Mouse (Mus musculus) hindbrain, embryonic 13.5 days (tissue): ENCODE results near the gene Noto. TPM values are rescaled to one million over a fixed set of nuclear protein-coding genes. Genes with fewer than 3 reads are reported as not detected.
A peak's percentile ranks its signal among the peaks of the same experiment; 100 is the strongest.

Source experiments
- ATAC-seq: fragments of 200-750 bp; cut with Nextera tagmentation; 2 replicates; pipeline ENCODE4 v1.8.0; 2017; ENCODE audit warnings: moderate TSS enrichment; ENCODE audit not compliant: low FRiP score
- H3K27ac ChIP-seq: fragments of 300-500 bp; sonication (generic); 2 replicates; pipeline ENCODE4 v1.5.1; 2015; ENCODE audit warnings: inconsistent platforms, mild to moderate bottlenecking, moderate library complexity
- H3K27me3 ChIP-seq: fragments of 300-500 bp; sonication (generic); 2 replicates; pipeline ENCODE4 v1.6.1; 2015; ENCODE audit warnings: mild to moderate bottlenecking, inconsistent platforms
- H3K36me3 ChIP-seq: fragments of 300-500 bp; sonication (generic); 2 replicates; pipeline ENCODE4 v1.6.1; 2015; ENCODE audit warnings: mild to moderate bottlenecking, inconsistent platforms
- H3K4me1 ChIP-seq: fragments of 300-500 bp; sonication (generic); replicated peaks from 2 replicates; pipeline ENCODE4 v1.6.1; 2015; ENCODE audit warnings: inconsistent platforms
- H3K4me2 ChIP-seq: fragments of 300-500 bp; sonication (generic); 2 replicates; pipeline ENCODE4 v1.6.1; 2015; ENCODE audit warnings: inconsistent platforms, mild to moderate bottlenecking, moderate library complexity
- H3K4me3 ChIP-seq: fragments of 300-500 bp; sonication (generic); 2 replicates; pipeline ENCODE4 v1.5.1; 2015; ENCODE audit warnings: mild to moderate bottlenecking, inconsistent platforms
- H3K9ac ChIP-seq: fragments of 300-500 bp; sonication (generic); 2 replicates; pipeline ENCODE4 v1.6.1; 2015; ENCODE audit warnings: mild to moderate bottlenecking, inconsistent platforms
- H3K9me3 ChIP-seq: fragments of 300-500 bp; sonication (generic); 2 replicates; pipeline ENCODE4 v1.6.1; 2016; ENCODE audit warnings: inconsistent platforms
- WGBS: fragments of 180-500 bp; shearing (Covaris S2); methylation state at CpG from one replicate; pipeline ENCODE4 v1.1.7; 2015; 5-methylcytosine and 5-hydroxymethylcytosine counted together
- polyA plus RNA-seq: library from polyadenylated mRNA; unstranded; fragments of >200 nt; fragmentation: Nextera tagmentation; extraction: Ambion mirVana; gene quantifications from 2 replicates; pipeline ENCODE4 v1.2.1, GENCODE M21; 2015

Gene Noto
- polyA plus RNA-seq, 1 experiment from 2014 or later = not detected

GRCm38 (mm10) chr6:85452411-85452665 is 28.7 kb downstream of the Noto start:
- Histone ChIP-seq H3K27me3 (no peaks in the 10 kb centered on the region), H3K4me1 (peaks cover 54% of the 10 kb centered on the region), H3K9ac (peak overlapping the region; percentile 83), H3K4me2 (peak overlapping the region; percentile 89), H3K36me3 (peaks cover 2% of the 10 kb centered on the region), H3K27ac (peak overlapping the region; percentile 95), H3K4me3 (peak overlapping the region; percentile 56), H3K9me3 (no peaks in the 10 kb centered on the region)
- under 1% methylated on average over 15 of the region's 15 CpGs for WGBS
- ATAC-seq = no peak

DNA sequence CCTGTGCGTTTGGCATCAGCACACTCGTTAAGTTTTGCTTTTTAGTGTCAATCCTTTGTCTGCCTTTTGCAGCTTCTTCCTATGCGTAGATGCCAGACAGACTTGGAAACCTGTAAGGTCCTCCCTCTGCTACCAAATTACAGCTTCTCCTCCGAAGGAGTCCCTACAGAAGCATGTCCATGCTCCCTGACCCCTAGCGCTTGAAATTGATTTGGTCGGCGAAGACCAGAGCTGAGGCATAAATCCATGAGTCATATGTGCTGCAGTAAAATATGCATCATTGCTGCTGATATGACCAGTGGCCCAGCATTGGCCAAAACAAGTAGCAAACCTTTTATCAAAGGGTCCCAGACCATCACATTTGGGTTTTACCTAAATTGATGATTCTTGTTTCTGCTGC is 29.1 kb downstream of the Noto start:
- no peaks in the 10 kb centered on the region for H3K27me3 ChIP-seq
- H3K9ac ChIP-seq = peak overlapping the region; percentile 83
- H3K9me3 ChIP-seq = no peaks in the 10 kb centered on the region
- H3K36me3 ChIP-seq = no peaks in the 10 kb centered on the region
- WGBS = 12% methylated on average over 7 of the region's 7 CpGs
- peak overlapping the region; percentile 56 for H3K4me3 ChIP-seq
- H3K4me2 ChIP-seq = peak overlapping the region; percentile 89
- H3K4me1 ChIP-seq = peaks cover 58% of the 10 kb centered on the region
- peak overlapping the region; percentile 95 for H3K27ac ChIP-seq
- ATAC-seq = no peak

DNA sequence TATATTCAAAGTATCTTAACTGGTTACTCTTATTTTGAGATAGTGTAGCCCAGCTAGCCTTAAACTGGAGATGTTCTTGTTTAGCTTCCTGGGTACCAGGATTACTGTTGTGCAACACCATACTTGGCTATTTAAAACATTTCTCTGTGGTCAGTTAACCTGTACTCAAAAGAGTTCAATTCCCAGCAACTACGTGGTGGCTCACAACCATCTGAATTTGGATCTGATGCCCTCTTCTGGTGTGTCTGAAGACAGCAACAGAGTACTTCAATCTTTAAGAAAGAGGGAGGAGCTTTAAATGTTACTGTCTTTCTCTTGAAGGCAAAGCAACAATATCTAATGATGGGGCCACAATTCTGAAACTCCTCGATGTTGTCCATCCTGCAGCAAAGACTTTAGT is 35.9 kb downstream of the Noto start:
- no peaks in the 10 kb centered on the region for H3K9me3 ChIP-seq
- no peak overlapping the region for H3K4me3 ChIP-seq
- no peaks in the 10 kb centered on the region for H3K27me3 ChIP-seq
- H3K4me1 ChIP-seq = peaks cover 40% of the 10 kb centered on the region
- 95% methylated on average over 2 of the region's 2 CpGs for WGBS
- no peak overlapping the region for H3K9ac ChIP-seq
- no peak overlapping the region for H3K4me2 ChIP-seq
- no peak overlapping the region for H3K27ac ChIP-seq
- no peak for ATAC-seq
- H3K36me3 ChIP-seq = peaks cover 57% of the 10 kb centered on the region

DNA sequence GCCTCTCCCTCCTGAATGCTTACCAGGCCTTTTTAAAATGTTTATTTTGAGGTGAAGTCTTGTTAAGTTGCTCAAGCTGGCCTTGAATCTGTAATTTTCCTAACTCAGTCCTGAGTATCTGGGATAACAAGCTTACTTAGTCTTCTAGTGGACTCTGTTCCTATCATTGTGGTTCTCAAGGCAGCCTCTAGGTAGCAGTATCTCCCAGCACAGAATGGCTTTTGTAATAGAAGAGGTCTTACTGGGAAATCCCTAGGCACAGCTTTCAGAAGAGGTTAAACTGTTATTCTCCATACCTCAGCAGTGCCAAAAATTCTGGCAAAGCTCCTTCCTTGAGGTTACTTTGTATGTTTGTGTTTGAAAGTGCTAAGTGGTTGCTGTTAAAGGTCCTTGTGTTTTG is 41.7 kb downstream of the Noto start:
- Histone ChIP-seq H3K4me1 (no peaks in the 10 kb centered on the region), H3K27ac (no peak overlapping the region), H3K9me3 (no peaks in the 10 kb centered on the region), H3K4me3 (no peak overlapping the region), H3K27me3 (no peaks in the 10 kb centered on the region), H3K36me3 (peaks cover 99% of the 10 kb centered on the region), H3K4me2 (no peak overlapping the region), H3K9ac (no peak overlapping the region)
- no peak for ATAC-seq

GRCm38 (mm10) chr6:85469660-85470430 is 46.2 kb downstream of the Noto start:
- Histone ChIP-seq H3K27me3 (0 out of 2 replicates have a peak, but pooled peaks cover 4% of the 10 kb centered on the region), H3K27ac (no peak overlapping the region), H3K36me3 (peaks cover 98% of the 10 kb centered on the region), H3K9ac (no peak overlapping the region), H3K4me3 (no peak overlapping the region), H3K4me2 (no peak overlapping the region), H3K4me1 (no peaks in the 10 kb centered on the region), H3K9me3 (no peaks in the 10 kb centered on the region)
- 80% methylated on average over 5 of the region's 5 CpGs for WGBS
- 0 out of 2 replicates have a peak, but pooled peaks have one; percentile 40 for ATAC-seq

- H3K4me3 ChIP-seq = no peak overlapping the region
- no peak overlapping the region for H3K9ac ChIP-seq
- no peaks in the 10 kb centered on the region for H3K9me3 ChIP-seq
- 59% methylated on average over 8 of the region's 8 CpGs for WGBS
- no peak overlapping the region for H3K27ac ChIP-seq
- H3K4me2 ChIP-seq = no peak overlapping the region
- H3K27me3 ChIP-seq = 0 out of 2 replicates have a peak, but pooled peaks cover 4% of the 10 kb centered on the region
- no peaks in the 10 kb centered on the region for H3K4me1 ChIP-seq
- peaks cover 83% of the 10 kb centered on the region for H3K36me3 ChIP-seq
- ATAC-seq = no peak
These were observed 48.3 kb downstream of the Noto start for GRCm38 (mm10) chr6:85471962-85472361.

GRCm38 (mm10) chr6:85472542-85472941 is 48.9 kb downstream of the Noto start:
- Histone ChIP-seq H3K36me3 (peaks cover 81% of the 10 kb centered on the region), H3K4me3 (no peak overlapping the region), H3K27ac (no peak overlapping the region), H3K27me3 (peaks cover 6% of the 10 kb centered on the region; the same call in 1 of the 2 replicates), H3K9ac (no peak overlapping the region), H3K4me1 (no peaks in the 10 kb centered on the region), H3K4me2 (no peak overlapping the region), H3K9me3 (no peaks in the 10 kb centered on the region)
- WGBS = 56% methylated on average over 5 of the region's 5 CpGs
- ATAC-seq = no peak

DNA sequence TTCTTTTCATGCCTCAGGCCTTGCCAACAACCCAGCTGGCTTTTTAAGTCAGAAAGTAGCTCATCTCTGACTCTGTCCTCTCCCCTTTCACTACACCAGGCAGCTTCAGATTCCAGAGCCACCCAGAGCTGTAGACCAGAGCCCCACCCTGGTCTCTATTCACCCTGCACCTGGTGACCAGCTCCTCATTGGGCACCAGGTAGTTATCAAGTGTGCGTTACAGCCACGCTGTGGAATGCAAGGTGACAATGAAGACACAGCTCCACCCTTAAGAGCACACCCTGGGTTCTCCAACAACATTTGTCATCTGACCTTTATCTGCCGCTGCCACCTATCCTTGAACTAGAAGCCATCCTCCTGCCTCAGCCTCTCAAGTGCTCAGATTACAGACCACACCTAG is 51.9 kb downstream of the Noto start:
- no peaks in the 10 kb centered on the region for H3K9me3 ChIP-seq
- H3K27me3 ChIP-seq = peaks cover 29% of the 10 kb centered on the region
- H3K4me3 ChIP-seq = no peak overlapping the region
- no peak overlapping the region for H3K9ac ChIP-seq
- H3K4me1 ChIP-seq = 0 out of 2 replicates have a peak, but pooled peaks cover 4% of the 10 kb centered on the region
- peaks cover 71% of the 10 kb centered on the region for H3K36me3 ChIP-seq
- no peak overlapping the region for H3K4me2 ChIP-seq
- ATAC-seq = no peak
- WGBS = 91% methylated on average over 3 of the region's 3 CpGs
- H3K27ac ChIP-seq = no peak overlapping the region

DNA sequence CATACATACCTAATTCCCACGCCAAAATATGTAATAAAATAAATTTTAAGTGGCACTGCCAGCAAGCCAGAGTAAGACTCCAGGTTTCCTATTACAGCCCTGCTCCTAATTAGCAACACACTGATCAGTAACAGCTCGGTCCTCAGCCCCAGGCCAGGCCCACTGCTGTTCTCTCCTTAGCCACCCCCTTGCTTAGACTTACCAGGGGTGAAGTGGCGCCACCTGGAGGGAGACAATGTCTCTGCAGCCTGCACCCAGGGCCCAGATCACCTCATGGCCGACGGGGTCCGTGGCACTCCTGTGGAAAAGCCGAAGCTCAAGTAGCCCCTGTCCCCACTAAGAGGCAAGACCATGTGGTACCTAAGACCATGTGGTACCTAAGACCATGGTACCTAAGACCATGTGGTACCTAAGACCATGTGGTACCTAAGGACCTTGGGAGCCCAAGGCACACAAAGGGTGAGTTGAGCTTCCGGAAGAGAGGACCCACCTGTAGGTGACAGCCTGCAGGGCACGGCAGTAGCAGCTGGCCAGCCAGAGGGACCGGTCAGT is 53.8 kb downstream of the Noto start:
- no peak for ATAC-seq
- H3K27ac ChIP-seq = no peak overlapping the region
- no peak overlapping the region for H3K9ac ChIP-seq
- 39% methylated on average over 10 of the region's 10 CpGs for WGBS
- 0 out of 2 replicates have a peak, but pooled peaks cover 4% of the 10 kb centered on the region for H3K4me1 ChIP-seq
- H3K4me2 ChIP-seq = no peak overlapping the region
- peaks cover 38% of the 10 kb centered on the region for H3K27me3 ChIP-seq
- no peaks in the 10 kb centered on the region for H3K9me3 ChIP-seq
- no peak overlapping the region for H3K4me3 ChIP-seq
- peaks cover 57% of the 10 kb centered on the region for H3K36me3 ChIP-seq

DNA sequence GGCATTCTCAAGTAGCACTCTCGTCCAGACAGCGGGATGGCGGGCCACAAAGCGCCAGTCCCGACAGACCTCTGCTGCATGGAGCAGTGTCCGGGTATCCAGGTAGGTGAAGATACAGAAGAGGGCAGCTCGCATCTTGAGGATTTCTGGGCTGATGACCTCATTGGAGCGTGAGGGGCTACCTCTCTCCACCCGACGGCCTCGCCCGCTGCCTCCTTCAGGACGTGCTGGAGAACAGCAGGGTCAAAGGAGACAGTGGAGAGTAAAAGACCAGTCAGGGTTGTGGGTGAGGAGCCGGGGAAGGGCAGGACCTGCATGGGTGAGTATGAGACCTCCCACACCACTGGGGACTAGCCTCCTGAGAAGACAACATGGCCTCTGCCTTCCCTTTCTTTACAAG is 54.7 kb downstream of the Noto start:
- Histone ChIP-seq H3K4me1 (0 out of 2 replicates have a peak, but pooled peaks cover 4% of the 10 kb centered on the region), H3K9ac (no peak overlapping the region), H3K36me3 (peaks cover 48% of the 10 kb centered on the region), H3K4me2 (no peak overlapping the region), H3K9me3 (no peaks in the 10 kb centered on the region), H3K4me3 (no peak overlapping the region), H3K27me3 (peaks cover 44% of the 10 kb centered on the region), H3K27ac (no peak overlapping the region)
- WGBS = 42% methylated on average over 14 of the region's 14 CpGs
- no peak for ATAC-seq

Other genes with a start within 250 kb of the Noto start
- gene Emx1, start 236.4 kb upstream of the Noto start, polyA plus RNA-seq = not detected in 2 replicates
- 18.3 and 19.6 TPM in 2 replicates for gene Sfxn5, start 90.5 kb upstream of the Noto start, polyA plus RNA-seq
- gene Rab11fip5, start 49.3 kb upstream of the Noto start, polyA plus RNA-seq = 13.7 and 14.8 TPM in 2 replicates
- gene Smyd5, start 8.1 kb downstream of the Noto start, polyA plus RNA-seq = 58.4 and 59.0 TPM in 2 replicates
- gene Cct7, start 27.6 kb downstream of the Noto start, polyA plus RNA-seq = 601 and 603 TPM in 2 replicates
- 20.2 and 22.7 TPM in 2 replicates for gene Pradc1, start 28.1 kb downstream of the Noto start, polyA plus RNA-seq
- 5.3 and 5.5 TPM in 2 replicates for gene Fbxo41, start 79.1 kb downstream of the Noto start, polyA plus RNA-seq
- not detected in 2 replicates for gene Egr4, start 89.7 kb downstream of the Noto start, polyA plus RNA-seq
- 5.8 and 6.1 TPM in 2 replicates for gene Alms1, start 163.6 kb downstream of the Noto start, polyA plus RNA-seq